Mouse (Mus musculus): Measurements from ENCODE around the gene Lrmda. TPM values are rescaled to one million over a fixed set of nuclear protein-coding genes. Genes with fewer than 3 reads are reported as not detected.

The Lrmda gene
- 1.0 to 2.9 TPM (median 2.5 TPM) in 4 replicates for total RNA-seq (2023)

GRCm38 (mm10) chr14:22019252-22019948, at the start of gene Lrmda:
Lrmda (plus strand) TSS chr14:22019712.

GRCm38 (mm10) chr14:21989291-21989913, 30.1 kb upstream of the Lrmda start, which contains the start of gene Zfp503:
Zfp503 (minus strand) TSS chr14:21989601.

Other genes starting within 250 kb of the Lrmda start
- 114 to 141 TPM (median 130 TPM) in 4 replicates for gene Vdac2, start 194.5 kb upstream of the Lrmda start, total RNA-seq (2023)
- 5.8 to 10.6 TPM (median 6.5 TPM) in 4 replicates for gene Comtd1, start 170.7 kb upstream of the Lrmda start, total RNA-seq (2023)
- gene Zfp503, start 30.1 kb upstream of the Lrmda start, total RNA-seq (2023) = 1.2 to 1.4 TPM (median 1.3 TPM) in 4 replicates

All from B cell, adult 62 days (primary cell).